Comparison of ENCODE assay signal across 26 mouse cellular contexts in genomic region chr14:122217221-122217620, GRCm38 (mm10). TPM values are rescaled to one million over a fixed set of nuclear protein-coding genes. Genes with fewer than 3 reads are reported as not detected.
DNase-seq lines count a peak whose midpoint lies in the region; ATAC-seq and TF ChIP-seq lines count a peak whose summit lies in the region.
"Had no signal": no experiment of that assay in that cellular context is flagged by ENCODE, and none has a peak within 500 bp of the region (broad histone marks: within the 10 kb centered on the region; RNA-seq: fewer than 3 reads in every experiment).

No protein-coding gene starts in this region.

- peak; percentile 5 for DNase-seq in forebrain, embryonic 11.5 days (ENCODE audit: low spot score)
- no peak for DNase-seq in forebrain, embryonic 14.5 days (ENCODE audit: low spot score)
- DNase-seq in kidney, adult 9 months, result peak; percentile 57
- DNase-seq in kidney, postnatal 25 days, result no peak
- DNase-seq in kidney, postnatal 0 days (ENCODE audit: low spot score), result no peak
- DNase-seq: adrenal gland, adult 8-10 months; adrenal gland, postnatal 25 days; cerebellum, adult 11-12 months; cerebellum, adult 8-10 months; cerebellum, postnatal 10 days; cerebellum, postnatal 36 days; embryo, embryonic 11 days; gastrocnemius, postnatal 25 days; heart, adult 18-20 months; heart, postnatal 10 days; heart, postnatal 36 days had no signal

- H3K4me3 ChIP-seq in forebrain, embryonic 11.5 days (ENCODE audit: low read depth, low read length), result no peak overlapping the region
- no peak overlapping the region for H3K4me3 ChIP-seq in forebrain, embryonic 14.5 days (ENCODE audit: low read depth, low read length)
- no peak overlapping the region for H3K4me3 ChIP-seq in kidney, postnatal 0 days (replicated peaks; ENCODE audit: low read depth, low read length)
- no peak overlapping the region for H3K4me3 ChIP-seq in kidney, embryonic 14.5 days (ENCODE audit: low read length)
- no peak overlapping the region for H3K4me3 ChIP-seq in liver, embryonic 15.5 days (replicated peaks)
- H3K4me3 ChIP-seq in liver, embryonic 12.5 days, result no peak overlapping the region
- H3K4me3 ChIP-seq: forebrain, embryonic 10.5 days; forebrain, embryonic 15.5 days; heart, embryonic 12.5 days; heart, embryonic 15.5 days; hindbrain, embryonic 10.5 days; hindbrain, embryonic 13.5 days had no signal

- H3K9ac ChIP-seq in forebrain, embryonic 11.5 days (ENCODE audit: low read length), result no peak overlapping the region
- no peak overlapping the region for H3K9ac ChIP-seq in forebrain, embryonic 14.5 days (ENCODE audit: low read length)
- no peak overlapping the region for H3K9ac ChIP-seq in kidney, postnatal 0 days (ENCODE audit: low read depth, low read length)
- H3K9ac ChIP-seq in kidney, embryonic 14.5 days (ENCODE audit: low read depth, low read length), result no peak overlapping the region
- no peak overlapping the region for H3K9ac ChIP-seq in liver, embryonic 15.5 days
- H3K9ac ChIP-seq in liver, embryonic 12.5 days, result no peak overlapping the region
- H3K9ac ChIP-seq: forebrain, embryonic 15.5 days; heart, embryonic 12.5 days; heart, embryonic 15.5 days; hindbrain, embryonic 13.5 days had no signal

- no peaks in the 10 kb centered on the region for H3K36me3 ChIP-seq in forebrain, embryonic 11.5 days (ENCODE audit: control insufficient read depth, insufficient read depth, low read length)
- no peaks in the 10 kb centered on the region for H3K36me3 ChIP-seq in forebrain, embryonic 14.5 days (ENCODE audit: control insufficient read depth, insufficient read depth, low read length)
- H3K36me3 ChIP-seq in kidney, postnatal 0 days (ENCODE audit: insufficient read depth, low read length), result no peaks in the 10 kb centered on the region
- H3K36me3 ChIP-seq in kidney, embryonic 14.5 days (ENCODE audit: control insufficient read depth, insufficient read depth, low read length), result no peaks in the 10 kb centered on the region
- no peaks in the 10 kb centered on the region for H3K36me3 ChIP-seq in liver, embryonic 15.5 days (replicated peaks)
- H3K36me3 ChIP-seq in liver, embryonic 12.5 days, result no peaks in the 10 kb centered on the region
- H3K36me3 ChIP-seq: forebrain, embryonic 10.5 days; forebrain, embryonic 15.5 days; heart, embryonic 15.5 days; hindbrain, embryonic 10.5 days; hindbrain, embryonic 13.5 days had no signal

- TF ChIP-seq CTCF in kidney, postnatal 0 days (IDR thresholded peaks at IDR 0.05; ENCODE audit: low read depth), result no peak

- H3K4me2 ChIP-seq in forebrain, embryonic 11.5 days (ENCODE audit: low read depth, low read length, severe bottlenecking), result no peak overlapping the region
- H3K4me2 ChIP-seq in forebrain, embryonic 14.5 days (ENCODE audit: low read length), result no peak overlapping the region
- H3K4me2 ChIP-seq in kidney, postnatal 0 days (ENCODE audit: low read length), result no peak overlapping the region
- no peak overlapping the region for H3K4me2 ChIP-seq in kidney, embryonic 14.5 days (replicated peaks; ENCODE audit: low read depth, low read length)
- no peak overlapping the region for H3K4me2 ChIP-seq in liver, embryonic 15.5 days
- H3K4me2 ChIP-seq in liver, embryonic 12.5 days, result no peak overlapping the region
- H3K4me2 ChIP-seq: forebrain, embryonic 15.5 days; heart, embryonic 12.5 days; heart, embryonic 15.5 days; hindbrain, embryonic 13.5 days had no signal

- WGBS in forebrain, embryonic 11.5 days, result 95% methylated on average over 4 of the region's 4 CpGs
- WGBS in forebrain, embryonic 14.5 days, result 94% methylated on average over 4 of the region's 4 CpGs
- WGBS in kidney, postnatal 0 days, result 72% methylated on average over 4 of the region's 4 CpGs
- WGBS in kidney, embryonic 14.5 days, result 83% methylated on average over 4 of the region's 4 CpGs
- 63% methylated on average over 4 of the region's 4 CpGs for WGBS in liver, embryonic 15.5 days (ENCODE audit: insufficient replicate concordance)
- 70% methylated on average over 4 of the region's 4 CpGs for WGBS in liver, embryonic 12.5 days (ENCODE audit: insufficient replicate concordance)

- no peak overlapping the region for H3K27ac ChIP-seq in forebrain, embryonic 11.5 days (ENCODE audit: low read depth, low read length)
- H3K27ac ChIP-seq in forebrain, embryonic 14.5 days (ENCODE audit: low read depth, low read length), result no peak overlapping the region
- no peak overlapping the region for H3K27ac ChIP-seq in kidney, postnatal 0 days
- no peak overlapping the region for H3K27ac ChIP-seq in kidney, embryonic 14.5 days (ENCODE audit: low read depth, low read length)
- no peak overlapping the region for H3K27ac ChIP-seq in liver, embryonic 15.5 days (replicated peaks)
- no peak overlapping the region for H3K27ac ChIP-seq in liver, embryonic 12.5 days
- H3K27ac ChIP-seq: forebrain, embryonic 10.5 days; forebrain, embryonic 15.5 days; heart, embryonic 15.5 days; hindbrain, embryonic 13.5 days had no signal

- H3K27me3 ChIP-seq in forebrain, embryonic 11.5 days (ENCODE audit: control insufficient read depth, insufficient read depth, low read length), result no peaks in the 10 kb centered on the region
- no peaks in the 10 kb centered on the region for H3K27me3 ChIP-seq in forebrain, embryonic 14.5 days (replicated peaks; ENCODE audit: control insufficient read depth, insufficient read depth, low read length)
- no peaks in the 10 kb centered on the region for H3K27me3 ChIP-seq in kidney, postnatal 0 days (ENCODE audit: insufficient read depth, low read length)
- no peaks in the 10 kb centered on the region for H3K27me3 ChIP-seq in kidney, embryonic 14.5 days (ENCODE audit: control insufficient read depth, insufficient read depth, low read length)
- no peaks in the 10 kb centered on the region for H3K27me3 ChIP-seq in liver, embryonic 15.5 days
- H3K27me3 ChIP-seq in liver, embryonic 12.5 days (replicated peaks), result no peaks in the 10 kb centered on the region
- H3K27me3 ChIP-seq: heart, embryonic 12.5 days; heart, embryonic 15.5 days had no signal

- no peaks in the 10 kb centered on the region for H3K9me3 ChIP-seq in forebrain, embryonic 11.5 days (ENCODE audit: control insufficient read depth, low read length)
- 0 out of 2 replicates have a peak, but pooled peaks cover 3% of the 10 kb centered on the region for H3K9me3 ChIP-seq in forebrain, embryonic 14.5 days (replicated peaks; ENCODE audit: control insufficient read depth, low read length)
- H3K9me3 ChIP-seq in kidney, postnatal 0 days (replicated peaks; ENCODE audit: low read length), result no peaks in the 10 kb centered on the region
- no peaks in the 10 kb centered on the region for H3K9me3 ChIP-seq in kidney, embryonic 14.5 days (ENCODE audit: control insufficient read depth, low read length)
- no peaks in the 10 kb centered on the region for H3K9me3 ChIP-seq in liver, embryonic 15.5 days (replicated peaks)
- 0 out of 2 replicates have a peak, but pooled peaks cover 4% of the 10 kb centered on the region for H3K9me3 ChIP-seq in liver, embryonic 12.5 days (replicated peaks)
- H3K9me3 ChIP-seq: forebrain, embryonic 15.5 days; heart, embryonic 15.5 days; hindbrain, embryonic 13.5 days had no signal

- ATAC-seq in forebrain, embryonic 11.5 days (replicated peaks; ENCODE audit: low FRiP score), result no peak
- ATAC-seq in forebrain, embryonic 14.5 days, result no peak
- ATAC-seq in kidney, postnatal 0 days (replicated peaks; ENCODE audit: low FRiP score, low read depth), result peak; percentile 74; the same call in 1 of the 2 replicates
- no peak for ATAC-seq in kidney, embryonic 14.5 days (ENCODE audit: low FRiP score, low TSS enrichment)
- ATAC-seq in liver, embryonic 15.5 days (ENCODE audit: insufficient read depth), result peak; percentile 18; the same call in 1 of the 2 replicates
- ATAC-seq in liver, embryonic 12.5 days, result no peak
- ATAC-seq: activated CD4-positive, CD25-positive, alpha-beta regulatory T cell, adult 4 months; forebrain, embryonic 15.5 days had no signal

- no peaks in the 10 kb centered on the region for H3K4me1 ChIP-seq in forebrain, embryonic 11.5 days (replicated peaks; ENCODE audit: control insufficient read depth, insufficient read depth, low read length)
- H3K4me1 ChIP-seq in forebrain, embryonic 14.5 days (ENCODE audit: control insufficient read depth, insufficient read depth, low read length), result no peaks in the 10 kb centered on the region
- no peaks in the 10 kb centered on the region for H3K4me1 ChIP-seq in kidney, postnatal 0 days (replicated peaks; ENCODE audit: insufficient read depth, low read length)
- no peaks in the 10 kb centered on the region for H3K4me1 ChIP-seq in kidney, embryonic 14.5 days (ENCODE audit: control insufficient read depth, insufficient read depth, low read length)
- H3K4me1 ChIP-seq in liver, embryonic 15.5 days (replicated peaks), result no peaks in the 10 kb centered on the region
- H3K4me1 ChIP-seq in liver, embryonic 12.5 days, result no peaks in the 10 kb centered on the region
- H3K4me1 ChIP-seq: forebrain, embryonic 10.5 days; forebrain, embryonic 15.5 days; heart, embryonic 12.5 days; heart, embryonic 15.5 days; hindbrain, embryonic 10.5 days; hindbrain, embryonic 13.5 days had no signal

RNA-seq across cellular contexts. Expression of gene Clybl, which starts 35.7 kb away (rescaled TPM):
- 34.3 and 35.3 TPM in 2 replicates for polyA plus RNA-seq in forebrain, embryonic 11.5 days (2014; fragmentation: Nextera tagmentation; extraction: Ambion mirVana)
- 16.0 and 18.9 TPM in 2 replicates for polyA plus RNA-seq in forebrain, embryonic 14.5 days (2014; fragmentation: Nextera tagmentation; extraction: Ambion mirVana)
- 45.7 and 47.9 TPM in 2 replicates for polyA plus RNA-seq in kidney, postnatal 0 days (2015; fragmentation: Nextera tagmentation; extraction: Ambion mirVana)
- polyA plus RNA-seq in kidney, embryonic 14.5 days (2014; fragmentation: Nextera tagmentation; extraction: Ambion mirVana), result 29.0 and 30.3 TPM in 2 replicates
- polyA plus RNA-seq in liver, embryonic 15.5 days (2015; fragmentation: Nextera tagmentation; extraction: Ambion mirVana), result 23.3 and 23.6 TPM in 2 replicates
- 29.3 and 30.0 TPM in 2 replicates for polyA plus RNA-seq in liver, embryonic 12.5 days (2016; fragmentation: Nextera tagmentation; extraction: Ambion mirVana)

Comparison
In these comparisons a context has a peak if more than half of its experiments do, and no peak if none do; other contexts are left out.
1. ATAC-seq: peak in kidney, postnatal 0 days (single experiment) and liver, embryonic 15.5 days (single experiment); none in forebrain, embryonic 11.5 days (single experiment), forebrain, embryonic 14.5 days (single experiment), kidney, embryonic 14.5 days (single experiment) and liver, embryonic 12.5 days (single experiment).
2. DNase-seq: peak in forebrain, embryonic 11.5 days (single experiment) and kidney, adult 9 months (single experiment); none in forebrain, embryonic 14.5 days (single experiment), kidney, postnatal 25 days (0 of 2) and kidney, postnatal 0 days (single experiment).